ENCODE assay signal across 16 mouse cellular contexts in genomic region chr2:28537634-28537920, GRCm38 (mm10). TPM values are rescaled to one million over a fixed set of nuclear protein-coding genes. Genes with fewer than 3 reads are reported as not detected.
A peak's percentile ranks its signal among the peaks of the same experiment; 100 is the strongest.
DNase-seq lines count a peak whose midpoint lies in the region; ATAC-seq and TF ChIP-seq lines count a peak whose summit lies in the region.
"Had no signal": no experiment of that assay in that cellular context is flagged by ENCODE, and none has a peak within 500 bp of the region (broad histone marks: within the 10 kb centered on the region; RNA-seq: fewer than 3 reads in every experiment).

No protein-coding gene starts in this region.

- H3K4me1 ChIP-seq in hindbrain, embryonic 10.5 days (replicated peaks): peaks cover 90% of the 10 kb centered on the region
- peaks cover 42% of the 10 kb centered on the region for H3K4me1 ChIP-seq in hindbrain, embryonic 11.5 days (replicated peaks; ENCODE audit: control insufficient read depth, insufficient read depth, low read length)
- peaks cover 78% of the 10 kb centered on the region for H3K4me1 ChIP-seq in embryonic facial prominence, embryonic 13.5 days
- peaks cover 80% of the 10 kb centered on the region for H3K4me1 ChIP-seq in midbrain, embryonic 15.5 days

- TF ChIP-seq CTCF in brain, embryonic 14.5 days (IDR thresholded peaks at IDR 0.05; ENCODE audit: borderline replicate concordance, extremely low read depth, insufficient read depth, insufficient read length): no peak

- H3K4me3 ChIP-seq in hindbrain, embryonic 10.5 days: no peak overlapping the region
- H3K4me3 ChIP-seq in hindbrain, embryonic 11.5 days (ENCODE audit: low read depth, low read length): no peak overlapping the region
- no peak overlapping the region for H3K4me3 ChIP-seq in embryonic facial prominence, embryonic 13.5 days
- no peak overlapping the region for H3K4me3 ChIP-seq in midbrain, embryonic 15.5 days

- H3K27ac ChIP-seq in hindbrain, embryonic 10.5 days: peak overlapping the region; percentile 89
- no peak overlapping the region for H3K27ac ChIP-seq in hindbrain, embryonic 11.5 days (ENCODE audit: low read depth, low read length)
- no peak overlapping the region for H3K27ac ChIP-seq in embryonic facial prominence, embryonic 13.5 days
- H3K27ac ChIP-seq in midbrain, embryonic 15.5 days: peak overlapping the region; percentile 61
- H3K27ac ChIP-seq: liver, embryonic 14.5 days had no signal

- peaks cover 25% of the 10 kb centered on the region for H3K36me3 ChIP-seq in hindbrain, embryonic 10.5 days
- peaks cover 3% of the 10 kb centered on the region; the same call in 1 of the 2 replicates for H3K36me3 ChIP-seq in hindbrain, embryonic 11.5 days (ENCODE audit: control insufficient read depth, insufficient read depth, low read length)
- peaks cover 33% of the 10 kb centered on the region for H3K36me3 ChIP-seq in embryonic facial prominence, embryonic 13.5 days
- peaks cover 6% of the 10 kb centered on the region for H3K36me3 ChIP-seq in midbrain, embryonic 15.5 days (replicated peaks)

- DNase-seq in hindbrain, embryonic 10.5 days (ENCODE audit: low spot score): peak; percentile 27
- DNase-seq in hindbrain, embryonic 11.5 days (ENCODE audit: low spot score): no peak
- DNase-seq in brain, embryonic 14.5 days (ENCODE audit: low read depth): peak; percentile 74
- no peak for DNase-seq in kidney, adult 8-10 months
- no peak for DNase-seq in gastrocnemius, postnatal 25 days
- DNase-seq: kidney, adult 2 months; thymus, postnatal 4 days had no signal

- H3K4me2 ChIP-seq in hindbrain, embryonic 11.5 days (replicated peaks; ENCODE audit: low read depth, low read length): no peak overlapping the region
- H3K4me2 ChIP-seq in embryonic facial prominence, embryonic 13.5 days: no peak overlapping the region
- no peak overlapping the region for H3K4me2 ChIP-seq in midbrain, embryonic 15.5 days

- WGBS in hindbrain, embryonic 10.5 days: 37% methylated on average over 4 of the region's 4 CpGs
- WGBS in hindbrain, embryonic 11.5 days: 32% methylated on average over 4 of the region's 4 CpGs
- WGBS in embryonic facial prominence, embryonic 13.5 days: 59% methylated on average over 4 of the region's 4 CpGs
- WGBS in midbrain, embryonic 15.5 days: 18% methylated on average over 4 of the region's 4 CpGs

- no peak for TF ChIP-seq POLR2A in brain, embryonic 14.5 days (IDR thresholded peaks at IDR 0.05; ENCODE audit: borderline replicate concordance, extremely low read depth, insufficient read depth, insufficient read length, poor library complexity, severe bottlenecking)

- ATAC-seq in hindbrain, embryonic 11.5 days (ENCODE audit: low FRiP score): no peak
- ATAC-seq in embryonic facial prominence, embryonic 13.5 days (ENCODE audit: insufficient number of reproducible peaks, insufficient read depth, low FRiP score, low TSS enrichment, low read depth): no peak
- ATAC-seq in midbrain, embryonic 15.5 days (replicated peaks): no peak
- no peak for ATAC-seq in granulocyte monocyte progenitor cell, adult 5-6 weeks (replicated peaks; ENCODE audit: poor library complexity, severe bottlenecking)

- H3K27me3 ChIP-seq in hindbrain, embryonic 10.5 days (ENCODE audit: insufficient read depth, poor library complexity, severe bottlenecking): 0 out of 2 replicates have a peak, but pooled peaks cover 6% of the 10 kb centered on the region
- H3K27me3 ChIP-seq in hindbrain, embryonic 11.5 days (ENCODE audit: control insufficient read depth, insufficient read depth, low read length): no peaks in the 10 kb centered on the region
- H3K27me3 ChIP-seq in embryonic facial prominence, embryonic 13.5 days: no peaks in the 10 kb centered on the region
- no peaks in the 10 kb centered on the region for H3K27me3 ChIP-seq in midbrain, embryonic 15.5 days (replicated peaks)

- H3K9me3 ChIP-seq in hindbrain, embryonic 10.5 days: no peaks in the 10 kb centered on the region
- no peaks in the 10 kb centered on the region for H3K9me3 ChIP-seq in hindbrain, embryonic 11.5 days (ENCODE audit: control insufficient read depth, low read length)
- no peaks in the 10 kb centered on the region for H3K9me3 ChIP-seq in embryonic facial prominence, embryonic 13.5 days
- no peaks in the 10 kb centered on the region for H3K9me3 ChIP-seq in midbrain, embryonic 15.5 days

- no peak overlapping the region for H3K9ac ChIP-seq in hindbrain, embryonic 11.5 days (ENCODE audit: low read depth, low read length)
- H3K9ac ChIP-seq in embryonic facial prominence, embryonic 13.5 days: peak overlapping the region; percentile 51; the same call in 1 of the 2 replicates
- no peak overlapping the region for H3K9ac ChIP-seq in midbrain, embryonic 15.5 days
- H3K9ac ChIP-seq: liver, embryonic 14.5 days had no signal

RNA-seq across cellular contexts. Expression of gene Ralgds, which starts 24.7 kb away (rescaled TPM):
- 48.5 and 67.5 TPM in 2 replicates for polyA plus RNA-seq in hindbrain, embryonic 10.5 days (2016; fragmentation: Nextera tagmentation; extraction: Ambion mirVana)
- 55.9 and 63.0 TPM in 2 replicates for polyA plus RNA-seq in hindbrain, embryonic 11.5 days (2014; fragmentation: Nextera tagmentation; extraction: Ambion mirVana)
- polyA plus RNA-seq in brain, embryonic 14.5 days (2012; rRNA removed): 179 and 191 TPM in 2 replicates
- 56.9 and 61.3 TPM in 2 replicates for polyA plus RNA-seq in embryonic facial prominence, embryonic 13.5 days (2015; fragmentation: Nextera tagmentation; extraction: Ambion mirVana)
- polyA plus RNA-seq in midbrain, embryonic 15.5 days (2015; fragmentation: Nextera tagmentation; extraction: Ambion mirVana): 92.0 and 94.8 TPM in 2 replicates
- 10 to 100 TPM in 1 of 2 experiments, 1 to 10 TPM in 1; 8.3 to 11.6 TPM for total RNA-seq in gastrocnemius, postnatal 25 days (2021)
- 2.1 and 7.9 TPM in 2 replicates for total RNA-seq in granulocyte monocyte progenitor cell, adult 5-6 weeks (2014; fragmentation: Nextera tagmentation)
- total RNA-seq in granulocyte monocyte progenitor cell, adult 5-6 weeks (2017): 2.8 and 4.6 TPM in 2 replicates

RNA-seq across cellular contexts. Expression of gene Cel, which starts 25.6 kb away (rescaled TPM):
- not detected in 2 replicates for polyA plus RNA-seq in hindbrain, embryonic 10.5 days (2016; fragmentation: Nextera tagmentation; extraction: Ambion mirVana)
- polyA plus RNA-seq in hindbrain, embryonic 11.5 days (2014; fragmentation: Nextera tagmentation; extraction: Ambion mirVana): not detected in 2 replicates
- 0.10 and 0.14 TPM in 2 replicates for polyA plus RNA-seq in brain, embryonic 14.5 days (2012; rRNA removed)
- 0.17 TPM in 1 of 2 replicates, not detected in the other for polyA plus RNA-seq in embryonic facial prominence, embryonic 13.5 days (2015; fragmentation: Nextera tagmentation; extraction: Ambion mirVana)
- polyA plus RNA-seq in midbrain, embryonic 15.5 days (2015; fragmentation: Nextera tagmentation; extraction: Ambion mirVana): 0.10 and 0.13 TPM in 2 replicates
- total RNA-seq in gastrocnemius, postnatal 25 days (2021): not detected
- not detected in 2 replicates for total RNA-seq in granulocyte monocyte progenitor cell, adult 5-6 weeks (2014; fragmentation: Nextera tagmentation)
- total RNA-seq in granulocyte monocyte progenitor cell, adult 5-6 weeks (2017): not detected in 2 replicates
- total RNA-seq: common myeloid progenitor, adult 5-6 weeks; ES-E14; layer of hippocampus, postnatal 25 days had no signal
- polyA plus RNA-seq: heart, embryonic 14.5 days; kidney, adult 2 months; neural tube, embryonic 14.5 days had no signal

RNA-seq across cellular contexts. Expression of gene Gm10134, which starts 31.7 kb away (rescaled TPM):
- 0.70 TPM in 1 of 2 replicates, not detected in the other for polyA plus RNA-seq in hindbrain, embryonic 10.5 days (2016; fragmentation: Nextera tagmentation; extraction: Ambion mirVana)
- 0.73 TPM in 1 of 2 replicates, not detected in the other for polyA plus RNA-seq in hindbrain, embryonic 11.5 days (2014; fragmentation: Nextera tagmentation; extraction: Ambion mirVana)
- polyA plus RNA-seq in brain, embryonic 14.5 days (2012; rRNA removed): 0.37 TPM in 1 of 2 replicates, not detected in the other
- polyA plus RNA-seq in embryonic facial prominence, embryonic 13.5 days (2015; fragmentation: Nextera tagmentation; extraction: Ambion mirVana): 1.4 TPM in 1 of 2 replicates, not detected in the other
- 1.4 and 2.4 TPM in 2 replicates for polyA plus RNA-seq in midbrain, embryonic 15.5 days (2015; fragmentation: Nextera tagmentation; extraction: Ambion mirVana)
- 1 to 10 TPM in 1 of 2 experiments, under 1 TPM in 1; 0.88 to 1.2 TPM for total RNA-seq in gastrocnemius, postnatal 25 days (2021)
- not detected in 2 replicates for total RNA-seq in granulocyte monocyte progenitor cell, adult 5-6 weeks (2014; fragmentation: Nextera tagmentation)
- total RNA-seq in granulocyte monocyte progenitor cell, adult 5-6 weeks (2017): not detected in 2 replicates
- total RNA-seq: common myeloid progenitor, adult 5-6 weeks had no signal
- polyA plus RNA-seq: liver, embryonic 14.5 days; neural tube, embryonic 14.5 days had no signal

RNA-seq across cellular contexts. Expression of gene Gbgt1, which starts 40.9 kb away (rescaled TPM):
- polyA plus RNA-seq in hindbrain, embryonic 10.5 days (2016; fragmentation: Nextera tagmentation; extraction: Ambion mirVana): 0.14 TPM in 1 of 2 replicates, not detected in the other
- 0.38 and 1.1 TPM in 2 replicates for polyA plus RNA-seq in hindbrain, embryonic 11.5 days (2014; fragmentation: Nextera tagmentation; extraction: Ambion mirVana)
- 0.91 and 1.8 TPM in 2 replicates for polyA plus RNA-seq in brain, embryonic 14.5 days (2012; rRNA removed)
- polyA plus RNA-seq in embryonic facial prominence, embryonic 13.5 days (2015; fragmentation: Nextera tagmentation; extraction: Ambion mirVana): 0.35 and 0.58 TPM in 2 replicates
- 1.1 and 1.4 TPM in 2 replicates for polyA plus RNA-seq in midbrain, embryonic 15.5 days (2015; fragmentation: Nextera tagmentation; extraction: Ambion mirVana)
- total RNA-seq in gastrocnemius, postnatal 25 days (2021): 1 to 10 TPM in 1 of 2 experiments, under 1 TPM in 1; 0.54 to 1.0 TPM
- total RNA-seq in granulocyte monocyte progenitor cell, adult 5-6 weeks (2014; fragmentation: Nextera tagmentation): not detected in 2 replicates
- total RNA-seq in granulocyte monocyte progenitor cell, adult 5-6 weeks (2017): not detected in 2 replicates
- total RNA-seq: common myeloid progenitor, adult 5-6 weeks had no signal
- polyA plus RNA-seq: heart, embryonic 14.5 days had no signal

RNA-seq across cellular contexts. Expression of gene Gtf3c5, which starts 46.0 kb away (rescaled TPM):
- 59.8 and 61.0 TPM in 2 replicates for polyA plus RNA-seq in hindbrain, embryonic 10.5 days (2016; fragmentation: Nextera tagmentation; extraction: Ambion mirVana)
- 38.1 and 38.2 TPM in 2 replicates for polyA plus RNA-seq in hindbrain, embryonic 11.5 days (2014; fragmentation: Nextera tagmentation; extraction: Ambion mirVana)
- 45.9 and 51.4 TPM in 2 replicates for polyA plus RNA-seq in brain, embryonic 14.5 days (2012; rRNA removed)
- polyA plus RNA-seq in embryonic facial prominence, embryonic 13.5 days (2015; fragmentation: Nextera tagmentation; extraction: Ambion mirVana): 50.4 and 51.6 TPM in 2 replicates
- 48.2 and 49.2 TPM in 2 replicates for polyA plus RNA-seq in midbrain, embryonic 15.5 days (2015; fragmentation: Nextera tagmentation; extraction: Ambion mirVana)
- 1 to 10 TPM; 7.3 to 7.6 TPM for total RNA-seq in gastrocnemius, postnatal 25 days (2021)
- 25.9 and 31.5 TPM in 2 replicates for total RNA-seq in granulocyte monocyte progenitor cell, adult 5-6 weeks (2014; fragmentation: Nextera tagmentation)
- total RNA-seq in granulocyte monocyte progenitor cell, adult 5-6 weeks (2017): 12.6 and 16.5 TPM in 2 replicates

Comparison
In these comparisons a context has a peak if more than half of its experiments do, and no peak if none do; other contexts are left out.
1. DNase-seq: peak in hindbrain, embryonic 10.5 days (single experiment) and brain, embryonic 14.5 days (single experiment); none in hindbrain, embryonic 11.5 days (single experiment), kidney, adult 8-10 months (0 of 2) and gastrocnemius, postnatal 25 days (single experiment).
2. H3K27ac ChIP-seq: peak in hindbrain, embryonic 10.5 days (single experiment) and midbrain, embryonic 15.5 days (single experiment); none in hindbrain, embryonic 11.5 days (single experiment) and embryonic facial prominence, embryonic 13.5 days (single experiment).